Mouse (Mus musculus) A20 (cell line): ENCODE measurements around the gene Oprl1.

ENCODE experiments used
- DNase-seq: peaks from one replicate; pipeline ENCODE4 v3.0.0-alpha.2; 2011; ENCODE audit warnings: low read depth, low spot score

The Oprl1 gene

DNA sequence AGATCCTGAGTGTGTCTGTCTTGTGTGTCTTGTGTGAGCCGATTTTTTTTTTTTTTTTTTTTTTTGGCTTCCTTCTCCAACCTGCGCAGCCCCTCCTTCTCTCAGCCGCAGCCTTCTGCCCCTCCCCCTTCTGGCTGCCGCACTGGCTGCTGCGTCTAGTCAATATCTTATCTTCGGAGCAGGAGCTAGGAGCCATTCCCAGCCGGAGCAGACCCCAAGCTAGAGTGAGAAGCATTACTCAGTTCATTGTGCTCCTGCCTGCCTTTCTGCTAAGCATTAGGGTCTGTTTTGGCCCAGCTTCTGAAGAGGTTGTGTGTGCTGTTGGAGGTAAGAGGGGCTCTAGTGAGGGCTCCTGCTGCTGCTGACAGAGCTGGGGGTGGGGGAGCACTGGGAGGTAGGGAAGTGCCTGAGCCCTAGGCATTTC lies at the start of gene Oprl1:
Gene Oprl1 (plus strand): TSS at position 114 of the 424 bp plus-strand sequence.
- no peak for DNase-seq

DNA sequence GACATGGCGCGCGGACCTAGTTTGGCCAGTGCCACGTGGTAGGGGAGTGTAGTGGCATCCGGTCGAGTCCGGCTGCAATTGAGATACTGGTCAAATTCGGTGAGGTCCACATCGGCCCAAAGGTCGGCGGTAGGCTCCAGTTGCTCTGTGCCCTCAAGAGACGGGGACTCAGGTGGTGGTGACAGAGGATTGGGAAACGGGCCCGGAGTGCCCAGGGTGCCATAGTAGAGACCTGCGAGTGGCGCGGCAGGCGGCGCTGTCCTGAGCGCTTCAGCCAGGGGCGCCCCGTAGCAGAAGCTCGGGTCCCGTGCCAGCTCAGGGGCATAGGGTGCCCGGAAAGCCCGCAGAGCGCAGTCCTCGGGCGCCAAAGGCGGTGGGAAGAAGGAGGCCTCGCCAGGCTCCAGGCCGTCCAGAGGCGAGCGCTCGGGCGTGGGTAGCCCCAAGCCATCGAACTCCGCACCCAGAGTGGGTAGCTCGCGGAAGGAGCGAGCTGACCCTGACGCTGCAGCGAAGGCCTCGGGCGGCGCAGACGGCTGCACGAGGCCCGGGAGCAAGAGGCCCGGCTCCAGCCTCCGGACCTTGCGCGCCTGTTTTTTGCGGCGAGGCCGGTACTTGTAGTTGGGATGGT lies 44.4 kb upstream of the Oprl1 start:
- DNase-seq: no peak

DNA sequence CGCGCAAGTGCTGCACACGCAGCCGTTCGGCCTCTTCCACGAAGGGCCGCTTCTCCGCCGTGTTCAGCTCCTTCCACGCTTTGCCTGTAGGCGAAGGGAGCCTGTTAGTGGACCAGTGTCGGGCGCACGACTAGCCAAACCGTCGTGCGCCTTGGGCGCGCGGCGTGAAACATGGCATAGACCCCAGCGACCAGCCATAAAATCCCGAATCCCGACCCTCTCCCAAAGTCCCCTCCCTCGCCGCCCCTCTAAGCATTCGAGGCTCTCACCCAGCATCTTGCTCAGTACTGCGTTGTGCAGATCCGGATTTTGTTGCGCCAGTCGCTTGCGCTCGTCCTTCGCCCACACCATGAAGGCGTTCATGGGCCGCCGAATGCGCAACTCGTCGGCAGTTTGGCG lies 43.9 kb upstream of the Oprl1 start:
- no peak for DNase-seq

DNA sequence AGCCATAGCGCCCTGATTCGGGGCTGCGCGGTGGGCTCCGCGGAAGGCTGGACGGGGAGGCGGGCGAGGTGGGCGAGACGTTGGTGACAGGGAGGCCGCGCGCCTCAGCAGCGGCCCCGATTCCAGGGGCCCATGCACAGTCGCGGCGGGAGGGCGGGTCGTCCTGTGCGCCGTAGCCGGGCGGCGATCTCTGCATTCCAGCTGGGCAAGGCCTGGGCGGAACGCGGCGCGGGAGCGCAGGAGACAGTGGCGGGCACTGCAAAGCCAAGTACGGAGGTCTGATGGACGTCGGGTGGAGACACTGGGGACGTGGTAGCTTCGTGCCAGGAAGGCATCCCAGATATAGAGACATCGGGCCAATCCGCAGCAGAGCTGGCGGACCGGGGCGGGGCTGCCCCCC lies 43.5 kb upstream of the Oprl1 start, which contains the start of gene Sox18:
Gene Sox18 (minus strand): TSS at position 315 of the 400 bp plus-strand sequence.
- no peak for DNase-seq

DNA sequence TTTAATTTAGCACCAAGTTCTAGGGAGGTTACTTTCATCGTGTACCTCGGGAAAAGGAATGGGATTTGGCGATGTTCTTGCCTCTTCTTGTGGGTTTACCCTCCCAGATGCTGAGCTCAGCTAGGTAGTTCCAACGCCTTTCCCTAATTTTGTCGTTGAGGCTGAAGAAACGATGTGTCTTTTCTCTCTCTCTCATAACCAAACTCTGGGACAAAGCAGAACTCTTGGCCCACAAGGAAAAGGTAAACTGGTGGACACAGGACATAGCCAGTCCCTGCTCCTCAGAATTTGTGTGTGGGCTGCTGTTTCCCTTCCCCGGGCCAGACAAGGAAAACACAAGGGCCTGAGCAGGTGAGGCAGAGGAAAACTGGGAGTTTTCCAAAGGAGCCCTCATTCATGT lies 42.8 kb upstream of the Oprl1 start:
- no peak for DNase-seq

DNA sequence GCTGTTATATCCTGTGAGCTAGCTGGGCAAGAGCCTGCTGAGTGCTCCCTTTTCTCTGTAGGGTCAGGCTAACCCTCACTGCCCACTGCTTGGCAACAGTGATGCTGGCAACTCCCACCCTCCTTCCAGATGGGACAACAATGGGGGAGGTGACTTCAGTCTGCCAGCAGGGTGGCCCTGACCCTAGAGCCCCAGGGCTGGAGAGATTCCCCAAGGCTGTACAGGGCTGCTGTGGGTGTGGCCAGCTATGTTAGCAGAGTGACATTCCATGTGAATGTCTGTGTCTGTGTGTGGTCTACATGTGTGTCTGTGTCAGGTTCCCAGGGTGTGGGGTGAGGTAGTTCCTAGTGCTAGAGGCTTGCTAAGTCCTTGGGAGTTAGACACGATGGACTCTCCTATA lies 41.3 kb upstream of the Oprl1 start:
- DNase-seq: no peak

DNA sequence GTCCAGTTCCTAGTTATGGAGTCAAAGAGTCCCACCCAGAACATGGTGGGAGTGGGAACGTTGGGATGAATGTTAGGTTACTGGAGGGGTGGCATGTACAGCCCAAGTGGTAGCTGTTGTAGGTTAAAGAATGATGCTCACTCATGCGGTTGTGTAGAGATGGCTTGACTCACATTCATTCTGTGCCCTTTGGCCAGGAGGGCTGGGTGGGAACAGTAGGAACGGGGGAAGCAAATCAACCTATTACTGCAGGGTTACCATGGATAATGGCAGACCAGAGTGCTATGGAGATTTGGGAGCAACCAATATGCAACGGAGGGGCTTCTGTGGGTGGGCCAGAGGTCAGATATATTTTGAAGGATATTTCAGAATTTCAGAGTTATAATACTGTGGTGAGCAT lies 39.9 kb upstream of the Oprl1 start:
- no peak for DNase-seq

DNA sequence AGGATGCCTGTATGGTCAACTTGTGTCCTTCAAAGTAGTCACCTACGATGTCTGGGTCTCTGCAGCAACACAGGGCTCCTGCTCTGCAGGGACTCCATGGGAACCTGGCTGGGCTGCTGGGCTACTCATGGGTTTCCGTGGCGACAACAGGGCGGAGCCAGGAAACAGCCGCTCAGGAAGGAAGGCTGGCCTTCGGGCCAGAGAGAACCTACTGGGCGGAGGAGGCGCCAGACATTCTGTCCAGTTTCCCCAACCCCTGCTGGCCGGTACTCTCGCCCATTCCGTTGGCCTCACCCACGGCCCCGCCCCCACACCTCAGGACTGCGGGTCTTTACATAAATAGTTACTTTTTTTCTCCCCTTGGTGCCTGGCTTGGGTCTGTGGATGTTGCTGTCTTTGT lies 39.4 kb upstream of the Oprl1 start:
- no peak for DNase-seq

DNA sequence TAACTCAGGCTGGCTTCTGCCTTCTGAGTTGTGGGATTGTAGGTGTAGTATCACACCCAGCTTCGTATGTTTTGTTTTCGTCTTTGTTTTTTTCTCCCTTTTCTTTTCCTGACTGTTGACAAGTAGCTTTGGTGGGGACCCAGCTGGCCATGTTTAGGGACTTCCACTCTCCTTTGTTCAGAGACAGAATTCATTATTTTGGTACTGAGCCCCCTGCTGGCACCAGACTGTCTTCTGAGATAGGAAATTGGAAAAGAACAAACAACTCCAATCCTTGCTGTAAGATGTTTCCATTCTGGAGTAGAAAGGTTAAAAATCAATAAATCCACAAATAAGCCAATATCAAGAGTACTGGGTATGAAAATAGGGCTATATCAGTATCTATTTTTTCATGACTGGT lies 38.4 kb upstream of the Oprl1 start:
- no peak for DNase-seq

DNA sequence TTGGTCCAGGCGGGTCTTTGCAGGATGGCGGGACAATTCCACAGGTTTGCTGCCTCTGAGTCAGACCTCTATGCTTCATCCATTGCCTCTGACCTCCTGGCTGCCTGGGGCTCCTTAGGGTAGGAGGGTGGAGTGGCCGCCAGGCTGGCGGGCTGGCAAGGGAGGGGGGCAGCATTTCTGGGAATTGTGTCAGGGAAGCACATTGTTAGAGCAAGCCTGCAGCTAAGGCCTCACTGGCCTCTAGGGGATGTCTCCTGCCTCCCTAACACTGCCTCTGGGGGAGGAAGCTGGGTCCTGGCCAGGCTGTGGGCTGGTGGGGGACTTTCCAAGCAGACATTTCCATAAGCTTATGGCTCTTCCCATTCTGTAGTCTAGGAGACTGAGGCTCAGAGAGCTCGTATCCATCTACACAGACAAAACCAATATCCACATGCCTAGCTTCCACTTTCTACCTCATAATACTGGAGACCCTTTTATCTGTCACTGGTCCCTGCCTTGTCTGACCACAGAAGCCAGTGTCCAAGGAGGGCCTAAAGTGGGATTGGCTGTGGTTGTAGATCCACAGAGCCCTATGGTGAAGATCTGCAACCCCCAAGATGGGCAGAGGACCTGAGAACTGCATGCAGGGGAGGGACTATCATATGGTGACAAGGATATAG lies 37.6 kb upstream of the Oprl1 start:
- DNase-seq: no peak

DNA sequence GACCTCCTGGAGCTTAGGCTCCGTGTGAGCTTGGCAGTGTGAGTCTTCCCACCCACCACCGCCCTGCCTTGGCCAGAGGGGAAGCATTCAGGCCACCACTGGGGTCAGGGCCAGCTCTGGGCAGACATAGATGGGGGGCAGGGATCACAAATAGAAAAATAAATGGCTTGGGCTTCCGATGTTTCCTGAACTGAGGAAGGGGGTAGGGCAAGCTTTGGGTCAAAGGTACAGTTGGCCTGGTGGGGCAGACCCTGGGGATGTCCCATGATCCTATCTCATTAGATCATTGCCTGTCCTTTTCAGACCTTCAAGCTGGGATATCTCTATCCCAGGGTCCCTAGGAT lies 37.1 kb upstream of the Oprl1 start:
- no peak for DNase-seq

DNA sequence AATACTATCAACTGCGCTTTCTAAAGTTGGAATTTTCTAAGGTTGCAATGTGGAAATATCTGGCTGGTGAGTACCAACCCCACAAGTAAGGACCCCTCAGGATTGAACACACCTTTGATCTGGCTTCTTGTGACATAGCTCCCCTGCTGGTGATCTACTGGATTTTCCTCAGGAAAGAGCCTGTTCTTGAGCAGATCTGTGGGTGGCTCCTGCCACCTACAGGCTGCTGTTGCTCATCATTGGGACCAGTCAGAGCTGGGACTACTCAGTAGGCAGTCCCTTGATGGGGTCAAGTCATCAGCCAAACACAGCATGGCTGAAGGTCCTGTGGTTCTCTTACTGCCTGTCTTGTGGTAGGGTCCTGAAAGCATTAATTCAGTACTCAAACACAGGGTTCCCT lies 36.0 kb upstream of the Oprl1 start:
- peak; percentile 90 for DNase-seq

DNA sequence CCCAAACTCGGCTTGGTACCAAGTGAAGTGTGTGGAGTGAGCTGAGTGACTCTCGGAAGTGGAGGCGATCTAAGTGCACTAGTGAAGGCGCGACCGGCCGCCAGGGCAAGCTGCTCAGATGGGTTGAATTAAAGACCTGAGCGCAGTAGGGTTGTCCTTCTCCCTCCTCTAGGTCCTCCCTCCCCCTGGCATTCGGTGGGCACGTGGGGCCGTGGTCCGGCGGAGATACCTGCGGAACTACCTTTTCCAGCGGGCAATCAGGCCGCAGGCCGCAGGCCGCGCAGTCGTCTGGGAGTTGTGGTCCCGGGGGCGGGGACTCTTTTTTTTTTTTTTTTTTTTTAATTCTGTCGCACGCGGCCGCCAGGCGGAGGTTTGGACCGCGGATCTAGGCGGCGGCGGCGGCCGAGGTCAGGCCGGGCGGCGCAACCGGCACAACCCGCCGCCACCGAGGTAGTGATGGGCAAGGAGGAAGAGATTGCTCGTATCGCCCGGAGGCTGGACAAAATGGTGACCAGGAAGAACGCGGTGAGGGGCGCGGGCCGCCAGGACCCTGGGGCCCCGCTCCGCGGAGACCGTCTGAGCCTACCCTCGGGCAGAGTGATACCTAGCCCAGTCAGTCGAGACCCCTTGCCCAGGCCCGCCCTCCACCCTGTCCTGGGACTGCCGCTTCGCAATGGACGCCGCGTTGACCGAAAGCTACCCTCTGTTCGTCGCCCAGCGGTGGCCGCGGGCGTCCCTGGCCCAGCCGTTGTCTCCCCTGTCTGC lies 34.7 kb upstream of the Oprl1 start, which contains the start of gene Tcea2:
Gene Tcea2 (plus strand): TSS at position 360 of the 765 bp plus-strand sequence.
- peak; percentile 93 for DNase-seq

DNA sequence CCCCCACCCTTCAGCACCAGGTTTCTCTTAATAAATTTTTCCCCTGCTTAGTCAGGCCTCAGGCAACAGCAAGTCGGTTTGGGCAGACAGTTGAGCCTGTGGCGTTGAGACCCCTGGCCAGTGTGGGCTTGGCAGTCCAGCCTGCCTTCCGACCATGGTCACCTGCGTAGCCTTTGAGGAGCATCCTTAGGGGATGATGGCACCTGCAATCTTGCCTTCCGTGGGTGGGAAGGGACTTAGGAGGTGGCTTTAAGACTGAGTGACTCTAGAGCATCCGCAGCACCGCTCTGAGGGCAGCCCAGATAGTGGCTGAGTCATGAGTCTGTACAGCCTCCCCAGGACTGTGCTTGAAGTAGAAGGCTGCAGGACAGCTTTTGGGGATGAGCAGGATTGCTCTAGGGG lies 34.1 kb upstream of the Oprl1 start:
- DNase-seq: peak; percentile 59

DNA sequence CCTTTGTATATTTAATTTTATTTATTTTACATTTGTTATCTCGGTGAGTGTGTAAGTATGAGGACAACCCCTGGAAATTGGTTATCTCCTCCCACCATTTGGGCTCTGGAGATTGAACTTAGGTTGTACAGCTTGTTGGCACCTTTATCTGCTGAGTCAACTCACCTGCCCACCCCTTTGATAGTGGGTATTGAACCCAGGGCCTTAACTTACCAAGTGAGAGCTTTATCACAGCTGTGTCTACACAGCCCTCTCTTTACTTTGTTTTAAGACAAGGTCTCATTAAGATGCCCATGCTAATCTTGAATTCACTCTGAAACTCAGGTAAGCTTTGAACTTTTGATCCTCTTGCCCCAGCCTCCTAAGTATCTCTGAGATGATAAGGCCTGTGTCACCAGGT lies 32.8 kb upstream of the Oprl1 start:
- no peak for DNase-seq

DNA sequence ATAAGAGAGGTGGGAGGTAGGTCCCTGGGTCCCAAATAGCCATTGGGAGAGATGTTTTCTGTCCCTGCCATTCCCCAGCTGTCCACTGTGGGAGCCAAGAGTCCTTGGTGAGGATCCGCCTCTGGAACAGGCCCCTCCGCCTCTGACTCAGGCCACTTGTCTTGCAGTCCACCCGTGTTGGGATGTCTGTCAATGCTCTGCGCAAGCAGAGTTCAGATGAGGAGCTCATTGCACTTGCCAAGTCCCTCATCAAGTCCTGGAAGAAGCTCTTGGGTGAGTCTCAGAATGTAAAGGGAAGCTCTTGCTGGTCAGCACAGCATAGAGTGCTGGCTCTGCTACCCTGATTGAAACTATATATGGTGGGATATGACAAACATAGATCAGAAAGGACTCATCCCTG lies 31.4 kb upstream of the Oprl1 start:
- no peak for DNase-seq

DNA sequence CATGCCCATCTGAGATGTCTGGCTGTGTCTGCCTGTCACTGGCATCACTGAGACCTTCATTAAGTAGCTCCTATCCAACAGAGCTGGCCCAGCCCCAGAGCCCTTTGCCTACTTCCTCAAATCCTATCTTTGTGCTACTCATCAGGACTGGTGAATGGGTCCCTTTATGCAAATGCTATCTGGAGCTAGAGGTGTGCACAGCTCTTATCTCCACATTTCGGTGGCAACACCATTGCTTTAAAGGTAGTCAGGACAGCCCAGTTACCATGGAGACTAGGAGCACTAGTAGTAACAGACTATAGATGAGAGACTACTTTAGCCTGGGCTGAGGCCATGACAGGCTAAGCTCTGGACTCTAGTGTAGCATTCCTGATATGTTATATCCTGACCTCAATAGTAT lies 30.1 kb upstream of the Oprl1 start:
- peak; percentile 51 for DNase-seq

DNA sequence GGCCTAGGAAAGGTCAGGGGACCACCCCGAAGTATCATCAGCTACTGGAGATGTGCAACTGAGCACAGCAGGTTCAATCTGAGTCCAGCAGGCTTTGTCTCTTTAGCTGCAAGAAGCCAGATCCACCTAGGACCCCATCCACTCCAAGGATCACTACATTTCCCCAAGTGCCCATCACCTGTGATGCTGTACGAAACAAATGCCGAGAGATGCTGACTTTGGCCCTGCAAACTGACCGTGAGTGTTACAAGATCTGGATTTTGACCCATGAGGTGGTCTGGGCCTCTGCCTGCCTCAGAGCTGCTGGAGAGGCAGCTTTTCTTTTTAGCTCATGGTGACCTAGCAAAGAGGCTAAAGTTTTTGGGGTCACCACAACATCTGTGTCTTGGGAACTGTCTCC lies 29.1 kb upstream of the Oprl1 start:
- DNase-seq: no peak

DNA sequence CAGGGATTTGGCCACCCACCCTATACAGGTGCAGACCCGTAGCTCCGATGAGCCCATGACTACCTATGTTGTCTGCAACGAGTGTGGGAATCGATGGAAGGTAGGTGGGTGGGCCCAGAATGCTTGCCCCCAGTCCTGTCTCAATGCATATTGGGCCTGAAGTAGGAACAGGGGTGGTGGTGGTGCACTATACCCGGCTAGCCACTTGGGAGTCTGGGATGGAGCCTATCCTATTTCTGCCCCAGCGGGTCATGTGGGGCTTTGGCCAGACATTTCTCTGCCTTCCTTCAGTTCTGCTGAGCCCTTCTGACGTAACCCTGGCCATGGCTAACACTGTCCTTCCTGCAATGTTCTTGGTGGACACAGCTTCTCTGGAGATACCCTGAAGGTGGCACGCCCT lies 27.2 kb upstream of the Oprl1 start:
- DNase-seq: no peak

DNA sequence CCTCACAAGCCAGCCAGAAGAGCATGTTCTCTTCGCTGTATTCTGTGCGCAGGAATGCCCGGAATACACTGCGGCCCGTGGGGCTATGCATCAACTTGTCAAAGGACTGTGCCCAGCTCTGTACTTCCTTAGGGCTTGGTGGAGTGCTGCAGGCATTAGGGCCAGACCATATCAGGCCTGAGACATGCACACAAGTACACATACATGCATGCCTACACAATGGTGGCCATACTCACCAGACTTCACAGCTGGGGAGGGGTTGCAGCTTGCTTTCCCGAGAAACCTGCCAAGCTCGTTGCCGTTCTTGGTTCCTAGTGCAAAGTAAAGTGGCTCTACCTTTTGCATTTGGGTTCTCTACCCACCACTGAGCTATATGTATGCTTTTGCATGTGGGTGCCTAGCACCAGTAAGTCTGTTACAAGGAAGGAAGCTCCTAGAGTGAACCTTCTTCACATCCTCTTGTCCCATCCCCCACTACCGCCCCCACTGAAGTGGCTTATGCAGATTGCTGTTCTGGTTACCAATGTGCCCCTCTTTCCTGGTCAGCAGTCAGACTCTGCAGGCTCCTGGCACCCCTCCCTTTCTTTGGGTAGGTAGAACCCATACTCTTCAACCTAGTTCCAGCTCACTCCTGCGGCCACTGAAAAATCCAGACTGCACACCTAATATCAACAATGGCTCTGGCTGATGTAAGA lies 25.2 kb upstream of the Oprl1 start:
- DNase-seq: no peak

DNA sequence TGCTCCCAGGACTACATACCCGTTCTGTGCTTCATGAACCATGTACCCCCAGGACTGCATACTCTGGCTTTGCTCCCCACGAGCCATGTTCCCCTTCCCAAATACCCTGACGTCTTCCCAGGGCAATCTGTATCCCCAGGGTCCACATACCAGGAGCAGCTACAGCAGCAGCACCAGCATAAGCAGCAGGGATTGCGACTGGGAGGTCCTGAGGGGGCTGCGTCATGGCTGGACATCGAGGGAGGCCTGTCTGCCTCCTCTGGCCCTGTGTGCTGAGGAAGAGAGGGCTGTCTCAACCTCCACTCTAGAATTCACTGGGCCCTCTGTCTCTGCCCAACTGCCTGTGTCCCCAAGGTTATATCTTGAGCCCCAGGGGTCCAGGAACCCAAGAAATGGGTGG lies 23.7 kb upstream of the Oprl1 start:
- DNase-seq: no peak

DNA sequence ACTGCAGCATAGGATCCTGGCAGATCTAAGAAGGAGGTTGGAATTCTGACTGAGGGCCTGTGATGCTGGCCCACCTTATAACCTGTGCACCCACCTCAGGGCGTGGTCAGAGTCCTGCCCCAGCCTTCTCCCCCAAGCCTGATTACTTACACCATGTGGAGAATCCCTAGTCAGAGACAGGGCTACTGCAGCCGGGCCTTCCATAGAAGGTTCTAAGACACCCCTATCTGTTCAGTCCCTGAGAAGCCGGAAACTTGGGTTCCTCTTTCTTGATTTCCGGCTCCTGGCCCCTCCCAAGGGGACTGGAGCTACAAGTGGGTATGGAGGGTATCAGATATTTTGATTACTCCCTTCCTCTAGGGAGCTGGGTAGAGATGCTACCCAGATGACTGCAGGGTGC lies 23.2 kb upstream of the Oprl1 start:
- no peak for DNase-seq
